Mouse (Mus musculus) heart, embryonic 11.5 days (tissue): Measurements from ENCODE around the gene Ercc2. TPM values are rescaled to one million over a fixed set of nuclear protein-coding genes. Genes with fewer than 3 reads are reported as not detected.
A peak's percentile ranks its signal among the peaks of the same experiment; 100 is the strongest.

Source experiments
- ATAC-seq: fragments of 200-750 bp; cut with Nextera tagmentation; replicated peaks from 2 replicates; pipeline ENCODE4 v1.8.0; 2017; ENCODE audit warnings: moderate library complexity; ENCODE audit not compliant: insufficient number of reproducible peaks, low FRiP score, low TSS enrichment
- H3K27ac ChIP-seq: fragments of 300-500 bp; sonication (generic); 2 replicates; pipeline ENCODE4 v1.5.1; 2014; ENCODE audit warnings: mild to moderate bottlenecking, low read depth, low read length
- H3K27me3 ChIP-seq: fragments of 300-500 bp; sonication (generic); 2 replicates; pipeline ENCODE4 v1.6.1; 2014; ENCODE audit warnings: mild to moderate bottlenecking, low read length, mixed read lengths; ENCODE audit not compliant: control insufficient read depth, insufficient read depth
- H3K36me3 ChIP-seq: fragments of 300-500 bp; sonication (generic); 2 replicates; pipeline ENCODE4 v1.6.1; 2014; ENCODE audit warnings: mild to moderate bottlenecking, low read length, moderate library complexity, mixed read lengths; ENCODE audit not compliant: control insufficient read depth, insufficient read depth
- H3K4me1 ChIP-seq: fragments of 300-500 bp; sonication (generic); 2 replicates; pipeline ENCODE4 v1.6.1; 2014; ENCODE audit warnings: low read length; ENCODE audit not compliant: control insufficient read depth, insufficient read depth
- H3K4me2 ChIP-seq: fragments of 300-500 bp; sonication (generic); 2 replicates; pipeline ENCODE4 v1.6.1; 2014; ENCODE audit warnings: mild to moderate bottlenecking, moderate library complexity
- H3K4me3 ChIP-seq: fragments of 300-500 bp; sonication (generic); 2 replicates; pipeline ENCODE4 v1.5.1; 2014; ENCODE audit warnings: low read depth, low read length
- H3K9ac ChIP-seq: fragments of 300-500 bp; sonication (generic); 2 replicates; pipeline ENCODE4 v1.6.1; 2014; ENCODE audit warnings: mild to moderate bottlenecking, low read depth, low read length, moderate library complexity
- H3K9me3 ChIP-seq: fragments of 300-500 bp; sonication (generic); replicated peaks from 2 replicates; pipeline ENCODE4 v1.6.1; 2016; ENCODE audit warnings: low read length; ENCODE audit not compliant: control insufficient read depth
- WGBS: fragments of 180-500 bp; shearing (Covaris S2); extraction: QIAGEN DNeasy Blood & Tissue Kit; methylation state at CpG from one replicate; pipeline ENCODE4 v1.1.7; 2014; ENCODE audit not compliant: insufficient replicate concordance; 5-methylcytosine and 5-hydroxymethylcytosine counted together
- polyA plus RNA-seq: library from polyadenylated mRNA; unstranded; fragments of >200 nt; fragmentation: Nextera tagmentation; extraction: Ambion mirVana; gene quantifications from 2 replicates; pipeline ENCODE4 v1.2.1, GENCODE M21; 2014

Ercc2 gene
- polyA plus RNA-seq, 1 experiment from 2014 or later, result 6.1 TPM

GRCm38 (mm10) chr7:19342481-19343027 lies 39.3 kb upstream of the Ercc2 start:
- Histone ChIP-seq H3K27me3 (peaks cover 3% of the 10 kb centered on the region; the same call in 1 of the 2 replicates), H3K4me3 (peak overlapping the region; percentile 44), H3K36me3 (0 out of 2 replicates have a peak, but pooled peaks cover 2% of the 10 kb centered on the region), H3K27ac (peak overlapping the region; percentile 94), H3K4me2 (peak overlapping the region; percentile 71), H3K9ac (peak overlapping the region; percentile 65), H3K9me3 (no peaks in the 10 kb centered on the region), H3K4me1 (peaks cover 29% of the 10 kb centered on the region)
- under 1% methylated on average over 27 of the region's 27 CpGs for WGBS
- ATAC-seq, result 0 out of 2 replicates have a peak, but pooled peaks have one; percentile 14

- 1% methylated on average over 11 of the region's 11 CpGs for WGBS
- ATAC-seq, result no peak
- Histone ChIP-seq H3K27ac (no peak overlapping the region; the same call in 1 of the 2 replicates), H3K9me3 (no peaks in the 10 kb centered on the region), H3K36me3 (0 out of 2 replicates have a peak, but pooled peaks cover 3% of the 10 kb centered on the region), H3K4me3 (peak overlapping the region; percentile 11; the same call in 1 of the 2 replicates), H3K9ac (0 out of 2 replicates have a peak overlapping the region, but pooled peaks have one; percentile 7), H3K4me1 (peaks cover 27% of the 10 kb centered on the region), H3K27me3 (peaks cover 3% of the 10 kb centered on the region; the same call in 1 of the 2 replicates), H3K4me2 (peak overlapping the region; percentile 71)
Measured at GRCm38 (mm10) chr7:19343210-19343808, 38.5 kb upstream of the Ercc2 start.

- no peaks in the 10 kb centered on the region for H3K9me3 ChIP-seq
- H3K36me3 ChIP-seq, result 0 out of 2 replicates have a peak, but pooled peaks cover 5% of the 10 kb centered on the region
- H3K27me3 ChIP-seq, result peaks cover 3% of the 10 kb centered on the region; the same call in 1 of the 2 replicates
- H3K9ac ChIP-seq, result peak within 1 kb of the TSS; percentile 76
- H3K27ac ChIP-seq, result peak within 1 kb of the TSS; percentile 71
- H3K4me1 ChIP-seq, result peaks cover 25% of the 10 kb centered on the region
- ATAC-seq, result no peak
- 25% methylated on average over 12 of the region's 12 CpGs for WGBS
- peak within 1 kb of the TSS; percentile 70 for H3K4me3 ChIP-seq
- peak within 1 kb of the TSS; percentile 87 for H3K4me2 ChIP-seq
Measured at GRCm38 (mm10) chr7:19344237-19344847, 37.5 kb upstream of the Ercc2 start, which contains the start of gene Ercc1. Ercc1 (plus strand) TSS chr7:19344778.

- H3K27ac ChIP-seq, result peak overlapping the region; percentile 71
- 0 out of 2 replicates have a peak, but pooled peaks cover 8% of the 10 kb centered on the region for H3K36me3 ChIP-seq
- H3K9ac ChIP-seq, result peak overlapping the region; percentile 76
- H3K4me3 ChIP-seq, result peak overlapping the region; percentile 70
- peak overlapping the region; percentile 87 for H3K4me2 ChIP-seq
- H3K27me3 ChIP-seq, result peaks cover 3% of the 10 kb centered on the region; the same call in 1 of the 2 replicates
- ATAC-seq, result peak; percentile 90
- peaks cover 25% of the 10 kb centered on the region for H3K4me1 ChIP-seq
- under 1% methylated on average over 31 of the region's 31 CpGs for WGBS
- H3K9me3 ChIP-seq, result no peaks in the 10 kb centered on the region
Measured at GRCm38 (mm10) chr7:19344938-19345471, 36.8 kb upstream of the Ercc2 start.

GRCm38 (mm10) chr7:19349188-19349915 lies 32.5 kb upstream of the Ercc2 start:
- Histone ChIP-seq H3K36me3 (peaks cover 19% of the 10 kb centered on the region), H3K9ac (peak overlapping the region; percentile 39; the same call in 1 of the 2 replicates), H3K4me1 (peaks cover 10% of the 10 kb centered on the region), H3K4me3 (no peak overlapping the region), H3K27ac (no peak overlapping the region), H3K9me3 (no peaks in the 10 kb centered on the region), H3K4me2 (no peak overlapping the region), H3K27me3 (no peaks in the 10 kb centered on the region)
- WGBS, result 78% methylated on average over 13 of the region's 13 CpGs
- no peak for ATAC-seq

GRCm38 (mm10) chr7:19350221-19350620 lies 31.6 kb upstream of the Ercc2 start:
- H3K36me3 ChIP-seq, result peaks cover 19% of the 10 kb centered on the region
- H3K9me3 ChIP-seq, result no peaks in the 10 kb centered on the region
- ATAC-seq, result no peak
- no peak overlapping the region for H3K4me2 ChIP-seq
- no peak overlapping the region for H3K9ac ChIP-seq
- H3K27me3 ChIP-seq, result no peaks in the 10 kb centered on the region
- H3K4me1 ChIP-seq, result peaks cover 8% of the 10 kb centered on the region
- no peak overlapping the region for H3K4me3 ChIP-seq
- WGBS, result 91% methylated on average over 8 of the region's 8 CpGs
- no peak overlapping the region for H3K27ac ChIP-seq

GRCm38 (mm10) chr7:19354991-19355390 lies 26.8 kb upstream of the Ercc2 start:
- Histone ChIP-seq H3K4me3 (no peak overlapping the region), H3K4me1 (peaks cover 4% of the 10 kb centered on the region), H3K36me3 (peaks cover 21% of the 10 kb centered on the region), H3K4me2 (no peak overlapping the region), H3K27ac (no peak overlapping the region), H3K9me3 (no peaks in the 10 kb centered on the region), H3K27me3 (no peaks in the 10 kb centered on the region), H3K9ac (no peak overlapping the region)
- 83% methylated on average over 5 of the region's 5 CpGs for WGBS
- ATAC-seq, result no peak

GRCm38 (mm10) chr7:19356311-19356710 lies 25.5 kb upstream of the Ercc2 start:
- no peak overlapping the region for H3K4me2 ChIP-seq
- peaks cover 18% of the 10 kb centered on the region for H3K36me3 ChIP-seq
- no peak overlapping the region for H3K27ac ChIP-seq
- H3K4me3 ChIP-seq, result no peak overlapping the region
- no peaks in the 10 kb centered on the region for H3K27me3 ChIP-seq
- 77% methylated on average over 10 of the region's 10 CpGs for WGBS
- no peak overlapping the region for H3K9ac ChIP-seq
- ATAC-seq, result no peak
- no peaks in the 10 kb centered on the region for H3K9me3 ChIP-seq
- H3K4me1 ChIP-seq, result peaks cover 8% of the 10 kb centered on the region
